Mouse (Mus musculus) kidney, adult 8-10 months (tissue): ENCODE measurements around the gene Rnf181.
A peak's percentile ranks its signal among the peaks of the same experiment; 100 is the strongest.

ENCODE experiments used
- DNase-seq, 2 experiments: peaks; one replicate each; pipeline ENCODE4 v3.0.0; 2022

Rnf181 gene

GRCm38 (mm10) chr6:72322936-72323335 lies 43.8 kb downstream of the Rnf181 start:
- DNase-seq: no peak

- DNase-seq: peak; percentile 18 to 70
Measured at GRCm38 (mm10) chr6:72319019-72319418, 47.7 kb downstream of the Rnf181 start.

- DNase-seq: no peak
Measured at GRCm38 (mm10) chr6:72318440-72318839, 48.3 kb downstream of the Rnf181 start.

GRCm38 (mm10) chr6:72316044-72316443 lies 50.7 kb downstream of the Rnf181 start:
- DNase-seq: no peak

GRCm38 (mm10) chr6:72315384-72315783 lies 51.4 kb downstream of the Rnf181 start:
- no peak for DNase-seq

GRCm38 (mm10) chr6:72313124-72313867 lies 53.5 kb downstream of the Rnf181 start:
- DNase-seq: no peak

GRCm38 (mm10) chr6:72312198-72312597 lies 54.6 kb downstream of the Rnf181 start:
- no peak for DNase-seq
